Mouse (Mus musculus) Patski (cell line): ENCODE results near the gene Rpn1. TPM values are rescaled to one million over a fixed set of nuclear protein-coding genes. Genes with fewer than 3 reads are reported as not detected.
A peak's percentile ranks its signal among the peaks of the same experiment; 100 is the strongest.

ENCODE experiments used
- ATAC-seq: fragments of 100-300 bp; one replicate; pipeline ENCODE4 v1.8.0; 2021
- CTCF ChIA-PET: fragments of 350-600 bp; sonication (Branson Sonifier 250); formaldehyde crosslinking; loops from one replicate; lab custom pipeline; 2022; ENCODE audit warnings: inconsistent platforms; lab: Charles Lee
- POLR2A ChIA-PET: fragments of 350-600 bp; sonication (Branson Sonifier 250); formaldehyde crosslinking; loops from one replicate; lab custom pipeline; 2022; ENCODE audit warnings: antibody characterized with exemption, inconsistent platforms; lab: Charles Lee
- DNase-seq: peaks from one replicate; pipeline ENCODE4 v3.0.0-alpha.2; 2011; ENCODE audit warnings: low read depth, low spot score
- H3K27me3 ChIP-seq: fragments of 371-371 bp; one replicate; pipeline ENCODE4 v1.5.1; 2021
- CTCF ChIP-seq: fragments of 100-300 bp; IDR thresholded peaks from one replicate; pipeline ENCODE4 v1.5.1; 2021
- in situ Hi-C: fragments of 300-500 bp; cut with MboI; formaldehyde crosslinking; loops from 3 replicates; pipeline ENCODE4 v1.11.1; 2018; ENCODE audit warnings: low pct_unique_long_range_greater_than_20kb, mixed read lengths
- polyA plus RNA-seq: library from polyadenylated mRNA; unstranded; gene quantifications from one replicate; pipeline ENCODE4 v1.2.3, GENCODE M21; 2021

The Rpn1 gene
- polyA plus RNA-seq, 1 experiment from 2014 or later: 218 TPM

- POLR2A ChIA-PET: no interaction called here
- DNase-seq (no peak), ATAC-seq (no peak)
- in situ Hi-C loops: no loop called here
- CTCF ChIA-PET: interaction anchor here (2.0 kb wide), 1 partner anchor 10 kb away, joined by 5 read pairs; no protein-coding TSS in a partner anchor
- TF ChIP-seq CTCF: no peak
- H3K27me3 ChIP-seq: no peaks in the 10 kb centered on the region
Observed at GRCm38 (mm10) chr6:88095377-88095776, 11.1 kb downstream of the Rpn1 start.

- TF ChIP-seq CTCF: no peak
- H3K27me3 ChIP-seq: no peaks in the 10 kb centered on the region
- POLR2A ChIA-PET: no interaction called here
- CTCF ChIA-PET: no interaction called here
- no peak for DNase-seq
- in situ Hi-C loops: no loop called here
- ATAC-seq: no peak
Observed at GRCm38 (mm10) chr6:88102096-88102495, 17.8 kb downstream of the Rpn1 start.

- ATAC-seq: no peak
- in situ Hi-C loops: no loop called here
- DNase-seq: no peak
- POLR2A ChIA-PET: interaction anchor here (0.6 to 1.1 kb wide), 2 partner anchors 20 to 22 kb away, joined by 3 read pairs; partner anchors contain the start of gene Rpn1
- CTCF ChIA-PET: interaction anchor here (1.4 to 1.9 kb wide), 2 partner anchors 8 to 11 kb away, joined by 4 to 5 read pairs; no protein-coding TSS in a partner anchor
- TF ChIP-seq CTCF: no peak
- no peaks in the 10 kb centered on the region for H3K27me3 ChIP-seq
Observed at GRCm38 (mm10) chr6:88105783-88106611, 21.7 kb downstream of the Rpn1 start.

GRCm38 (mm10) chr6:88106612-88107123 is 22.4 kb downstream of the Rpn1 start:
- H3K27me3 ChIP-seq: no peaks in the 10 kb centered on the region
- ATAC-seq: no peak
- CTCF ChIA-PET: interaction anchor here (1.4 kb wide), 1 partner anchor 8 kb away, joined by 4 read pairs; no protein-coding TSS in a partner anchor
- POLR2A ChIA-PET: no interaction called here
- no peak for DNase-seq
- in situ Hi-C loops: no loop called here
- TF ChIP-seq CTCF: no peak

- ChIA-PET CTCF (no interaction called here), POLR2A (no interaction called here)
- DNase-seq (no peak), ATAC-seq (no peak)
- no peak for TF ChIP-seq CTCF
- in situ Hi-C loops: no loop called here
- no peaks in the 10 kb centered on the region for H3K27me3 ChIP-seq
Observed at GRCm38 (mm10) chr6:88107661-88108535, 23.6 kb downstream of the Rpn1 start.

- ATAC-seq (no peak), DNase-seq (no peak)
- no peaks in the 10 kb centered on the region for H3K27me3 ChIP-seq
- in situ Hi-C loops: no loop called here
- POLR2A ChIA-PET: interaction anchor here (1.0 kb wide), 1 partner anchor 10 kb away, joined by 3 read pairs; no protein-coding TSS in a partner anchor
- CTCF ChIA-PET: interaction anchor here (0.5 to 4.8 kb wide), 5 partner anchors 11 to 394 kb away, joined by 3 to 19 read pairs (median 3); no protein-coding TSS in a partner anchor
- no peak for TF ChIP-seq CTCF
Observed at GRCm38 (mm10) chr6:88113139-88113538, 28.9 kb downstream of the Rpn1 start.

- ChIA-PET POLR2A (no interaction called here), CTCF (interaction anchor here (1.6 to 4.8 kb wide), 2 partner anchors 9 kb away, joined by 4 to 19 read pairs; no protein-coding TSS in a partner anchor)
- in situ Hi-C loops: no loop called here
- ATAC-seq (no peak), DNase-seq (no peak)
- no peaks in the 10 kb centered on the region for H3K27me3 ChIP-seq
- TF ChIP-seq CTCF: no peak
Observed at GRCm38 (mm10) chr6:88114414-88114813, 30.1 kb downstream of the Rpn1 start.

- CTCF ChIA-PET: interaction anchor here (4.8 kb wide), 1 partner anchor 7 kb away, joined by 19 read pairs; no protein-coding TSS in a partner anchor
- TF ChIP-seq CTCF: no peak
- POLR2A ChIA-PET: interaction anchor here (1.4 kb wide), 1 partner anchor 72 kb away, joined by 4 read pairs; the partner anchor contains the start of gene Rab7
- DNase-seq: peak; percentile 72
- H3K27me3 ChIP-seq: no peaks in the 10 kb centered on the region
- in situ Hi-C loops: no loop called here
- ATAC-seq: peak; percentile 58
Observed at GRCm38 (mm10) chr6:88116347-88117183, 32.3 kb downstream of the Rpn1 start.

GRCm38 (mm10) chr6:88117184-88117575 is 32.9 kb downstream of the Rpn1 start:
- in situ Hi-C loops: no loop called here
- ChIA-PET POLR2A (interaction anchor here (1.4 kb wide), 1 partner anchor 72 kb away, joined by 4 read pairs; the partner anchor contains the start of gene Rab7), CTCF (no interaction called here)
- no peaks in the 10 kb centered on the region for H3K27me3 ChIP-seq
- TF ChIP-seq CTCF: no peak
- DNase-seq (no peak), ATAC-seq (peak; percentile 10)
